Mouse (Mus musculus): Measurements from ENCODE around the gene Tmem116. TPM values are rescaled to one million over a fixed set of nuclear protein-coding genes. Genes with fewer than 3 reads are reported as not detected.

Gene Tmem116
- total RNA-seq, 2 experiments from 2014 or later, result 1.4 TPM; not detected in 1

GRCm38 (mm10) chr5:121461339-121462170 is 9.9 kb downstream of the Tmem116 start:
- no peak for ATAC-seq (replicated peaks; ENCODE audit: low FRiP score, poor library complexity, severe bottlenecking)

GRCm38 (mm10) chr5:121462171-121462502 is 10.4 kb downstream of the Tmem116 start:
- ATAC-seq (replicated peaks; ENCODE audit: low FRiP score, poor library complexity, severe bottlenecking), result 0 out of 2 replicates have a peak, but pooled peaks have one; percentile 20

DNA sequence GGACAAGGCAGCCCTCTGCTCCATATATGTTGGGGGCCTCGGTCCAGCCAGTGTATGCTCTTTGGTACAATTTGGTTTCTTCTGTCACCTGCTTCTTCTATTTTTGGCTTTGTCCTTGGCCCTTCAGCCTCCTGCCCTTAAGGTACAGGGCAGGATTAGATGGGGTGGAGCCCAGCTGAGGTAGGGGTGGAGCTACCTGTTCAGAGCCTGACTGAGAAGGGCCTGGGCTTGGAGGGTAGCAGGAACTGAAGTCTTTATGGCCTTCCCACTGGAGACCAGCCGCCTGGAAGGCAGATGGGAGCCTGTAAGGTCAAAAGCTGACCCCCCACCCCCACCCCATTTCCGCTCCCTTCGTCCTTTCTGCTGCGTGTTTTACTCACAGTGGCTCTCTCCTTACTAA is 11.3 kb downstream of the Tmem116 start:
- ATAC-seq (replicated peaks; ENCODE audit: low FRiP score, poor library complexity, severe bottlenecking), result peak; percentile 65; the same call in 1 of the 2 replicates

- no peak for ATAC-seq (replicated peaks; ENCODE audit: low FRiP score, poor library complexity, severe bottlenecking)
Observed at GRCm38 (mm10) chr5:121463601-121464250, 12.0 kb downstream of the Tmem116 start.

DNA sequence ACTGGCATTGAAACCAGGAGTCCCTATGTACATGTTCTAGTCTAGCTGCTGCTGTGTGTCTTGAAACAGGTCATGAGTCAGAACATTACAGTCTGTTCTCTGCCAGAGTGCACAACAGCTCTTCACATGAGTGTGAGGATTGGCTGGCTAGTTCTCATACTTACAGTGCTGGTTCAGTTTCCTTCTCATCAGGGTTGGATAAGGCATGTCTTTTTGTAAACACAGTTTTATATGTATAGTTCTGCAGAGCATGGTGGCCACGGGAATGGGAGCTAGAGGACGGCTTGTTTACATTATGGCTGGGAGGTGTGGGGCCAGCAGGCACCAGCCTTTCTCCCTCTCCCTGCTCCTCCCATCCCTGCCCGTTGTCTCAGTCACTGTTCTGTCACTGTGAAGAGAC is 17.9 kb downstream of the Tmem116 start:
- no peak for ATAC-seq (replicated peaks; ENCODE audit: low FRiP score, poor library complexity, severe bottlenecking)

DNA sequence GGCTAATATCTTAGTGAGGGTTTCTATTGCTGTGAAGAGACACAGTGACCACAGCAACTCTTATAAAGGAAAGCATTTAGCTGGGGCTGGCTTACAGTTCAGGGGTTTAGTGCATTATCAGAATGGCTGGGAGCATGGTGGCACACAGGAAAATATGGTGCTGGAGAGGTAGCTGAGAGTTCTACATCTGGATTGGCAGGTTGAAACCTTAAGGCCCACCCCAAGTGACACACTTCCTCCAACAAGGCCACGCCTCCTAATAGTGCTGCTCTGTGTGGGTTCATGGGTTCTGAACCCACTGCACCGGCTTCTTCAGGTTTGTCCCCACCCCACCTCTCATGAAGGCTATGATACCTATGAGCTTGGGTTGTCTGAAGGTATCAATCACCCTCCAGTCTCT is 20.7 kb downstream of the Tmem116 start:
- ATAC-seq (replicated peaks; ENCODE audit: low FRiP score, poor library complexity, severe bottlenecking), result no peak

DNA sequence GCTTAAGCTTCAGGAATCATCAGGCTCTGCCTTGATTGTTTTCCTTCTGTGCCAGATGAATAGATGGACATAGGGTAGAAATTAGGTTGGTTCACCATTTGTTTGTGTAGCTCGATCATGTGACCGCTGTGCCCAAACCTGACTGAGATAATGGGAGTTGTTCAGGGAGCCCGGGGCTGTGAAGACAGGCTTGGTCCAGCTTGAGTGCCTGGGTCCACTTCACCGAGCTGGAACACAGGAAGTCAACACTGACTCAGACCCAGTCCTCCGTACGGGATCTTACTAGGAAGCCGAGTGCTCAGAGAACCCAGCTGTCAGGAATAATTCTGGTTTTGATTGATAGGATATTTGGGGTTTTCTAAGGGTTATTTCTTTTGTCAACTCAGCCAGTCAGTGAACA is 22.9 kb downstream of the Tmem116 start:
- no peak for ATAC-seq (replicated peaks; ENCODE audit: low FRiP score, poor library complexity, severe bottlenecking)

DNA sequence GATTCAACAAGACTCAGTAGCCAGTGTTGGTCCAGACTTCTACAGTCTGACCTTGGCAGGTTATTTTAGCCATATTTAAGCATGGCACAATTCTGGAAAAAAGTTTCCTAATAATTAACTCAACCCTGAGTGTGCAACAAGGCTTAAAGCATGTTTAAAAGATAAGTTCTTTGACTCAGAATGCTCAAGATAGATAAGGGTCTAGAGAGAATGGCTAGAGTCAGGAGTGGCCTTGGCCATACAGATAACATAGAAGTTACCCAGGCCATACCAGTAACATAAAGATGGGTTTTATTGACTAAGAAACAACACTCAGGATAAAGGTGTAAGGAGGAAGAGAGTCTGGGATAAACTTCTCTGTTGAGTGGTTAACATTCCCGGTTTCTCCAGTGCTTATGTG is 24.3 kb downstream of the Tmem116 start:
- ATAC-seq (replicated peaks; ENCODE audit: low FRiP score, poor library complexity, severe bottlenecking), result peak; percentile 29; the same call in 1 of the 2 replicates

GRCm38 (mm10) chr5:121477680-121478079 is 26.0 kb downstream of the Tmem116 start:
- peak; percentile 73 for ATAC-seq (replicated peaks; ENCODE audit: low FRiP score, poor library complexity, severe bottlenecking)

DNA sequence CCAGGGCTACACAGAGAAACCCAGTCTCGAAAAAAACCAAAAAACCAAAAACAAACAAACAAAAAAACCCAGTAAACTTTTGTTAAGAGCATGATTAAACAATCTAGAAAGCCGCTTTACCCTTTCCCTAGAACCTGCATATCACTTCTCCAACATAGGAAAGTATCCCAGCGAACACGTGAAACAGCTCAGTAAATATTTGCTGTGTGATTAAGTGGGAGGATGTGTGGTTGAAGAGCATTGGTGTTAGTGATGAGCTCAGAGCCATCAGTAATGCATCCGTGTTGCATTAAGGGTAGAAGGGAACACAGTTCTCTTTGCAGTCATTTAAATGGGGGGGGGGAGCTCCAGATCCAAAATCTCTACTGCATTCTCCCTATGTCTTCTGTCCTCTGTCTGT is 33.1 kb downstream of the Tmem116 start:
- no peak for ATAC-seq (replicated peaks; ENCODE audit: low FRiP score, poor library complexity, severe bottlenecking)

DNA sequence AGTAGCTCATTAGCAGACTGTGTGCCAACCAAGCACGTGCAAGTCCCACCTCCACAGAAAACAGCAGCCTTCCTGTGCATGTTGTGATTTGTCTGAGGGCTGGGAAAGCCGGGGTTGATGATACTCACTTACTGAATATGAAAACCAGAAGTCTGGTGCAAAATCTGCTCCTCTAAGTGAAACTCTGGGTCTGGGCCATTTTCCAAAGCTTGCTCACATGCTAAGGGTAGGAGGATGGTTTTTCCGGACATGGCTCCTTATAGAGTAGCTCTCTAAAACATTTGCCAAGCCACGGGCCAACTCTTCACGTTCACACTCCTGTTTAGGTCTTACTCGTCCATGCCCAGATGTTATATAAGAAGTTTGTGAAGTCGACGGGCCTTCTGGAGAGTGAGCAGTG is 41.6 kb downstream of the Tmem116 start:
- no peak for ATAC-seq (replicated peaks; ENCODE audit: low FRiP score, poor library complexity, severe bottlenecking)

DNA sequence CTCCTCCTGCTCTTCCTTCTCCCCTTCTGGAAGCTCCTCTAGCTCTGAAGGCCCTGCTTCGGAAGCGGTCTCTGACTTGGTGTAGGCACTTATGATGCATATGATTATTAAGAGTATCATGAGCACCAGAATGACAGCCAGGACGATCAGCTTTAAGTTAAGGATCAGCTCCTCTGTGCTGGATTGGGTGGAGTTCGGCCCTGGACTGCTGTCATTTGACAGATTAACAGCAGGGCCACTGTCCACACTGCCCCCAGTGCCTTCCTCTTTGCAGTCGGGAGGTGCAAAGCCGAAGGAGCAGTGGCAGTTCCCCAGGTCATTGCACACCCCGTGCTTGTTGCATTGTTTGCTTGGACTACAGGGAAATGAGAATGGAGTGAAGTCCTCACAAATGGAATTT is 49.0 kb downstream of the Tmem116 start:
- no peak for ATAC-seq (replicated peaks; ENCODE audit: low FRiP score, poor library complexity, severe bottlenecking)

- ATAC-seq (replicated peaks; ENCODE audit: low FRiP score, poor library complexity, severe bottlenecking), result peak; percentile 7; the same call in 1 of the 2 replicates
Observed at GRCm38 (mm10) chr5:121501424-121501996, 49.8 kb downstream of the Tmem116 start.

DNA sequence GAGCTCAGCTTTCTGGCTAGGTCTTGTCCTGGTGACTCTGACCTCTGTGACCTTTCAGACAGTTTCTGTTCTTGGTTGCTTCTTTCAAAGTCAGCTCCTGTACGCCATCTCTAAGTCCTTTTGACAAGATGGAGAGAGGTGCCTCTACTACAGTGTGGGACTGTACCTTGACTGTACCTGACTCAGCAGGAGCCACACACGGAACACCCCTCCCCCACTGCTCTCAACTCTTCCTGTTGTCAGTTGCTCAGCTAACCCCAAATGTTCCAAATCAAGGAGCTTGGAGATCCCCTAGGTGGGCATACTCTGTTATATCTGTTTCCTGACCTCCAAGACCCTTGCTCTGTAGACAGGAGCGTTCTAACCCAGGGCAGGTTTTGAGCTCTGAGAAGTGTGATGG is 51.5 kb downstream of the Tmem116 start, which contains the start of gene Adam1b:
Gene Adam1b, minus strand, starts transcription at position 205 of the 400 bp plus-strand sequence.
- ATAC-seq (replicated peaks; ENCODE audit: low FRiP score, poor library complexity, severe bottlenecking), result no peak

DNA sequence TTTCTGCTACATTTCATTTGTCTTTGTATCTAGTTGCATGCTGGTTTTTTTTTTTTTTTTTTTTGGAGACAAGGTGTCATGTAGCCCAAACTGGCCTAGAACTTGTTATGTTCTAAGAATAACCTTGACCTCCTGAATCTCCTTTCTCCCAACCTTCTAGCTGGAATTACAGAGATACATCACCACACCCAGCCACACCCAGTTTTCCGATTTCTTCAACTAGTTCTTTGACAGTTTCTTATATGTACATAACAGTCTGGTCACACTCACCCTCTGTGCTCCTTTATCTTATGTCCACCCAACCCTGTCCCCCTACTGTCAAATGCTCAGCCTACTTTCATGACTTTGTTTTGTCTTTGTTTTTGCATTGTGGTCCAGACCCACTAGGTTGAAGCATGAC is 55.2 kb downstream of the Tmem116 start:
- ATAC-seq (replicated peaks; ENCODE audit: low FRiP score, poor library complexity, severe bottlenecking), result no peak

- no peak for ATAC-seq (replicated peaks; ENCODE audit: low FRiP score, poor library complexity, severe bottlenecking)
Observed at GRCm38 (mm10) chr5:121510009-121510408, 58.3 kb downstream of the Tmem116 start.

DNA sequence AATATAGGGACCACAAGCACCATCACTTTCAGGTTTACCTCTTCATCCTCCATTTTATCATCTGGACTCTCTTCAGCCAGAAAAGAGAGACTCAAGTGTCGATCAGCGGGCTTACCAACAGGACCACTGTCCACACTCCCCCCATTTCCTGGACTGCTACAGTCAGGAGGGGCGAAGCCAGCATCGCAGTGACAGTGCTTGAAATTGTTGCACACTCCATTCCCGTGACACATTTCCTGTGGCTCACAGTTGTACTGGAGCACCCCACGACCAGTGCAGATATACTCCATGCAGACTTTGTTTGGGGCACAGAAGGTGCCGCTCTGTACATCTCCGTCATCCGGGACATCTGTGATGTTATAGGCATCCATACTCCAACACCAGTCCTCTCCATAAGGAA is 67.3 kb downstream of the Tmem116 start:
- ATAC-seq (replicated peaks; ENCODE audit: low FRiP score, poor library complexity, severe bottlenecking), result no peak

DNA sequence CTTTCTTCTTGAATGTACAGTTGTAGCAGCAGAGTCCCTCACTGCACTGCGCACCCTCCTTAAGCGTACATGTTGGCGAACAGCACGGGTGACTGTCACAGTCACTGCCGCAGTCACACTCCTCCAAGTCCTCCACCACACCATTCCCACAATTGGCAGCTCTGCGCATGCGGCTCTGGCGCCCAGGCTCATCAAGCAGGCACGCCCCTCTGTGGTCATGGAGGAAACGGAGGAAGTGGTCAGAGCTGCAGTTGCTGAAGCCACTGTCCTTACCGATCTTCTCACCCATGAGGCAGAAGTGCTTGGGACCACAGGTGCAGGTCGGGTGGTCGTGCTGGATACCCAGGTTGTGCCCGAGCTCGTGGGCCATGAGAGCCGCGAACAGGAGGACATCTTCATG is 68.1 kb downstream of the Tmem116 start:
- peak; percentile 39; the same call in 1 of the 2 replicates for ATAC-seq (replicated peaks; ENCODE audit: low FRiP score, poor library complexity, severe bottlenecking)

DNA sequence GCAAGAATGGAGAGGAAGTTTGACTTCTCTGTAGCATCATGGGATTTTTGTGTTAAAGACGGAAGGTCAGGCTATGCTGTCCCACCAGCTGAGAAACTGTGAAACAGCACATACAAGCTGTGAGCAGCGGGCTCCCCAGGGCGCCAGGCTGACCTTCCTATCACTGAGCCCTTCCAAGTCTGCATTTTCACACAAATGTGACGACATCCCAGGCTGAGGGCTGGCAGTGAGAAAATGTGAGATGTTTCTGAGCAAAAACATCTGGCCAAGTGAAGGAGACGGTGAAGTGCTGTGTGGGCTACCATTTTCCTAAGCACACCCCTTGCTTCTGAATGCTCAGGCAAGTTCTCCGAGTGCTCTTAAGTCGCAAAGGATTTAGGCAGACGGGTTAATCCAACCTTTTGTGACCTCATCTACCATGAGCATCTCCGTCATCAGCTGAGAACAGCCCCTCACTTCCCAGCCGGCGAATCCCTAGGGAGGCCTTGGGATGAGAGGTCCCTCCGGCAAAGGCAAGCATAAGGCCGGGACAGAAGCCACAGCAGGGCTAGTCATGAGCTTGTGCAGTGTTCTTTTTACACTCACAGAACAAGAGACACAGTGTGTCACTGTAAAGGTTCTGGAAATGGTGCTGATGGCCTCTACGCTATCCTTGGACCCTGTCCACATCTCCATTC is 74.2 kb downstream of the Tmem116 start:
- ATAC-seq (replicated peaks; ENCODE audit: low FRiP score, poor library complexity, severe bottlenecking), result no peak

DNA sequence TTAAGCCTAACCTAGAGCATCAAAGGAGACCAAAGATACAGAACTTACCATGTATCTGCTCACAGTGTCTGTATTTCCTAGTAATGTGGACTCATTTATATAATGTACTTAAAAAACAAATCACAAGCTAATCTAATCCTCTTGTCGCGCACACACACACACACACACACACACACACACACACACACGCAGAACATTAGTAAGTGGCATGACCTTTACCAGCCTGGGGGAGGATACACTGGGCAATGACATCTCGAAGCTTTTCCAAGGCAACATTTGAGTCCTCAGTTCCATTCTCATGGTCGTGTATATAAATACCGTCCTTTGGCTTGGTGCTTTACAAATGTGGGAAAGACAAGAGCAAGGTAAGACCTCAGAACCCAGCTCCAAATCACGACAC is 74.8 kb downstream of the Tmem116 start:
- no peak for ATAC-seq (replicated peaks; ENCODE audit: low FRiP score, poor library complexity, severe bottlenecking)

Measured in erythroblast, adult 5-6 weeks (primary cell).